In genomic region chr2:124719820-124720478, GRCm38 (mm10) we compare ENCODE assay signal across 8 mouse cellular contexts.
DNase-seq lines count a peak whose midpoint lies in the region.

No protein-coding gene starts in this region.

- DNase-seq in adrenal gland, postnatal 14 days, result peak; percentile 18
- DNase-seq in adrenal gland, postnatal 10 days, result no peak
- peak; percentile 3 to 14 for DNase-seq in urinary bladder, postnatal 36 days (ENCODE audit: low spot score in 2 of 2)
- no peak for DNase-seq in urinary bladder, postnatal 10 days (ENCODE audit: low spot score)
- peak; percentile 22 for DNase-seq in lung, postnatal 10 days
- no peak for DNase-seq in right cerebral cortex, postnatal 36 days (ENCODE audit: low spot score in 2 of 2)
- DNase-seq in left cerebral cortex, adult 18-20 months (ENCODE audit: low spot score in 2 of 2), result no peak
- DNase-seq in cerebellum, adult 9-10 months, result no peak

Comparison
In these comparisons a context has a peak if more than half of its experiments do, and no peak if none do; other contexts are left out.
1. DNase-seq: peak in adrenal gland, postnatal 14 days (single experiment), urinary bladder, postnatal 36 days (2 of 2) and lung, postnatal 10 days (single experiment); none in adrenal gland, postnatal 10 days (single experiment), urinary bladder, postnatal 10 days (single experiment), right cerebral cortex, postnatal 36 days (0 of 2), left cerebral cortex, adult 18-20 months (0 of 2) and cerebellum, adult 9-10 months (single experiment).